Mouse (Mus musculus): ENCODE measurements at regions not wholly inside any gene's neighbourhood (a gene's known extent, or its start where the extent isn't known, plus 50 kb on each side); places are given as distances from the start of the nearest gene placed in this dataset.

GRCm38 (mm10) chr16:79986746-79987145, 895.8 kb upstream of the Tmprss15 start:
- H3K9me3 ChIP-seq (replicated peaks), result no peaks in the 10 kb centered on the region
- no peaks in the 10 kb centered on the region for H3K27me3 ChIP-seq (ENCODE audit: insufficient read depth, low read length)
- DNase-seq (ENCODE audit: low spot score) (no peak), ATAC-seq (ENCODE audit: extremely low read depth, insufficient number of reproducible peaks, low FRiP score, poor library complexity, severe bottlenecking) (no peak)
- H3K4me1 ChIP-seq (ENCODE audit: insufficient read depth, low read depth, low read length), result no peaks in the 10 kb centered on the region
- no peaks in the 10 kb centered on the region for H3K36me3 ChIP-seq (replicated peaks)
- no peak overlapping the region for H3K4me3 ChIP-seq (ENCODE audit: low read depth, low read length)
- no peak for TF ChIP-seq POLR2AphosphoS5 (IDR thresholded peaks at IDR 0.05; ENCODE audit: insufficient replicate concordance, low read depth, low read length)
- TF ChIP-seq GATA1 (IDR thresholded peaks at IDR 0.05; ENCODE audit: borderline replicate concordance, low read length), result no peak
- TF ChIP-seq TAL1 (conservative IDR thresholded peaks at IDR 0.05; ENCODE audit: low read depth, low read length), result no peak
- TF ChIP-seq GATA2 (IDR thresholded peaks at IDR 0.05; ENCODE audit: borderline replicate concordance, low read depth, low read length), result no peak
- no peak for TF ChIP-seq CTCF (IDR thresholded peaks at IDR 0.05; ENCODE audit: low read depth, low read length)

- no peak for ATAC-seq (ENCODE audit: extremely low read depth, insufficient number of reproducible peaks, low FRiP score, poor library complexity, severe bottlenecking)
- no peaks in the 10 kb centered on the region for H3K36me3 ChIP-seq (replicated peaks)
- DNase-seq (ENCODE audit: low spot score), result no peak
- H3K4me1 ChIP-seq (ENCODE audit: insufficient read depth, low read depth, low read length), result no peaks in the 10 kb centered on the region
- H3K4me3 ChIP-seq (ENCODE audit: low read depth, low read length), result no peak overlapping the region
- TF ChIP-seq GATA1 (IDR thresholded peaks at IDR 0.05; ENCODE audit: borderline replicate concordance, low read length) (no peak), GATA2 (IDR thresholded peaks at IDR 0.05; ENCODE audit: borderline replicate concordance, low read depth, low read length) (no peak), TAL1 (conservative IDR thresholded peaks at IDR 0.05; ENCODE audit: low read depth, low read length) (no peak), CTCF (IDR thresholded peaks at IDR 0.05; ENCODE audit: low read depth, low read length) (no peak)
- no peaks in the 10 kb centered on the region for H3K27me3 ChIP-seq (ENCODE audit: insufficient read depth, low read length)
- no peaks in the 10 kb centered on the region for H3K9me3 ChIP-seq (replicated peaks)
These were observed 881.2 kb upstream of the Tmprss15 start for GRCm38 (mm10) chr16:79972146-79972545.

- no peaks in the 10 kb centered on the region for H3K36me3 ChIP-seq (replicated peaks)
- no peak overlapping the region for H3K4me3 ChIP-seq (ENCODE audit: low read depth, low read length)
- ATAC-seq (ENCODE audit: extremely low read depth, insufficient number of reproducible peaks, low FRiP score, poor library complexity, severe bottlenecking), result no peak
- no peak for DNase-seq (ENCODE audit: low spot score)
- H3K9me3 ChIP-seq (replicated peaks), result peaks cover 4% of the 10 kb centered on the region
- H3K27me3 ChIP-seq (ENCODE audit: insufficient read depth, low read length), result no peaks in the 10 kb centered on the region
- TF ChIP-seq CTCF (IDR thresholded peaks at IDR 0.05; ENCODE audit: low read depth, low read length) (no peak), TAL1 (conservative IDR thresholded peaks at IDR 0.05; ENCODE audit: low read depth, low read length) (no peak), POLR2AphosphoS5 (IDR thresholded peaks at IDR 0.05; ENCODE audit: insufficient replicate concordance, low read depth, low read length) (no peak)
- no peaks in the 10 kb centered on the region for H3K4me1 ChIP-seq (ENCODE audit: insufficient read depth, low read depth, low read length)
These were observed 846.1 kb upstream of the Tmprss15 start for GRCm38 (mm10) chr16:79937042-79937441.

- no peak for ATAC-seq (ENCODE audit: extremely low read depth, insufficient number of reproducible peaks, low FRiP score, poor library complexity, severe bottlenecking)
- H3K9me3 ChIP-seq (replicated peaks), result no peaks in the 10 kb centered on the region
- TF ChIP-seq CTCF (IDR thresholded peaks at IDR 0.05; ENCODE audit: low read depth, low read length), result no peak
- H3K4me3 ChIP-seq (ENCODE audit: low read depth, low read length), result no peak overlapping the region
- no peak for DNase-seq (ENCODE audit: low spot score)
- no peaks in the 10 kb centered on the region for H3K4me1 ChIP-seq (ENCODE audit: insufficient read depth, low read depth, low read length)
- no peaks in the 10 kb centered on the region for H3K36me3 ChIP-seq (replicated peaks)
- H3K27me3 ChIP-seq (ENCODE audit: insufficient read depth, low read length), result no peaks in the 10 kb centered on the region
These were observed 816.2 kb upstream of the Tmprss15 start for GRCm38 (mm10) chr16:79907126-79907525.

- no peak for ATAC-seq (ENCODE audit: extremely low read depth, insufficient number of reproducible peaks, low FRiP score, poor library complexity, severe bottlenecking)
- no peak overlapping the region for H3K4me3 ChIP-seq (ENCODE audit: low read depth, low read length)
- H3K9me3 ChIP-seq (replicated peaks), result no peaks in the 10 kb centered on the region
- TF ChIP-seq TAL1 (conservative IDR thresholded peaks at IDR 0.05; ENCODE audit: low read depth, low read length) (no peak), POLR2AphosphoS5 (IDR thresholded peaks at IDR 0.05; ENCODE audit: insufficient replicate concordance, low read depth, low read length) (no peak), GATA1 (IDR thresholded peaks at IDR 0.05; ENCODE audit: borderline replicate concordance, low read length) (no peak), GATA2 (IDR thresholded peaks at IDR 0.05; ENCODE audit: borderline replicate concordance, low read depth, low read length) (no peak), CTCF (IDR thresholded peaks at IDR 0.05; ENCODE audit: low read depth, low read length) (no peak)
- no peaks in the 10 kb centered on the region for H3K36me3 ChIP-seq (replicated peaks)
- DNase-seq (ENCODE audit: low spot score), result no peak
- no peaks in the 10 kb centered on the region for H3K4me1 ChIP-seq (ENCODE audit: insufficient read depth, low read depth, low read length)
- no peaks in the 10 kb centered on the region for H3K27me3 ChIP-seq (ENCODE audit: insufficient read depth, low read length)
These were observed 810.6 kb upstream of the Tmprss15 start for GRCm38 (mm10) chr16:79901467-79901866.

- H3K4me1 ChIP-seq (ENCODE audit: insufficient read depth, low read depth, low read length), result no peaks in the 10 kb centered on the region
- ATAC-seq (ENCODE audit: extremely low read depth, insufficient number of reproducible peaks, low FRiP score, poor library complexity, severe bottlenecking), result no peak
- no peak for TF ChIP-seq CTCF (IDR thresholded peaks at IDR 0.05; ENCODE audit: low read depth, low read length)
- no peak for TF ChIP-seq POLR2AphosphoS5 (IDR thresholded peaks at IDR 0.05; ENCODE audit: insufficient replicate concordance, low read depth, low read length)
- no peak for TF ChIP-seq GATA1 (IDR thresholded peaks at IDR 0.05; ENCODE audit: borderline replicate concordance, low read length)
- TF ChIP-seq GATA2 (IDR thresholded peaks at IDR 0.05; ENCODE audit: borderline replicate concordance, low read depth, low read length), result no peak
- no peak for TF ChIP-seq TAL1 (conservative IDR thresholded peaks at IDR 0.05; ENCODE audit: low read depth, low read length)
These were observed 791.0 kb upstream of the Tmprss15 start for GRCm38 (mm10) chr16:79881855-79882254.

GRCm38 (mm10) chr16:79878063-79878462, 787.2 kb upstream of the Tmprss15 start:
- Histone ChIP-seq H3K27me3 (ENCODE audit: insufficient read depth, low read length) (no peaks in the 10 kb centered on the region), H3K9me3 (replicated peaks) (no peaks in the 10 kb centered on the region), H3K4me1 (ENCODE audit: insufficient read depth, low read depth, low read length) (no peaks in the 10 kb centered on the region), H3K36me3 (replicated peaks) (no peaks in the 10 kb centered on the region), H3K4me3 (ENCODE audit: low read depth, low read length) (no peak overlapping the region)
- ATAC-seq (ENCODE audit: extremely low read depth, insufficient number of reproducible peaks, low FRiP score, poor library complexity, severe bottlenecking), result peak; percentile 55
- no peak for TF ChIP-seq GATA2 (IDR thresholded peaks at IDR 0.05; ENCODE audit: borderline replicate concordance, low read depth, low read length)
- no peak for TF ChIP-seq CTCF (IDR thresholded peaks at IDR 0.05; ENCODE audit: low read depth, low read length)
- no peak for TF ChIP-seq GATA1 (IDR thresholded peaks at IDR 0.05; ENCODE audit: borderline replicate concordance, low read length)
- TF ChIP-seq POLR2AphosphoS5 (IDR thresholded peaks at IDR 0.05; ENCODE audit: insufficient replicate concordance, low read depth, low read length), result no peak
- TF ChIP-seq TAL1 (conservative IDR thresholded peaks at IDR 0.05; ENCODE audit: low read depth, low read length), result no peak
- DNase-seq (ENCODE audit: low spot score), result no peak

More at GRCm38 (mm10) chr16:79881855-79882254, 791.0 kb upstream of the Tmprss15 start:
- Histone ChIP-seq H3K9me3 (replicated peaks) (no peaks in the 10 kb centered on the region), H3K4me3 (ENCODE audit: low read depth, low read length) (no peak overlapping the region), H3K27me3 (ENCODE audit: insufficient read depth, low read length) (no peaks in the 10 kb centered on the region), H3K36me3 (replicated peaks) (no peaks in the 10 kb centered on the region)
- DNase-seq (ENCODE audit: low spot score), result no peak
